Mouse (Mus musculus): ENCODE data around the gene St8sia6.
"Not testable (repeated sequence)": the region's sequence is repeated elsewhere in the genome, so short reads cannot be mapped to it uniquely, and the experiment has no call there.

St8sia6 gene

DNA sequence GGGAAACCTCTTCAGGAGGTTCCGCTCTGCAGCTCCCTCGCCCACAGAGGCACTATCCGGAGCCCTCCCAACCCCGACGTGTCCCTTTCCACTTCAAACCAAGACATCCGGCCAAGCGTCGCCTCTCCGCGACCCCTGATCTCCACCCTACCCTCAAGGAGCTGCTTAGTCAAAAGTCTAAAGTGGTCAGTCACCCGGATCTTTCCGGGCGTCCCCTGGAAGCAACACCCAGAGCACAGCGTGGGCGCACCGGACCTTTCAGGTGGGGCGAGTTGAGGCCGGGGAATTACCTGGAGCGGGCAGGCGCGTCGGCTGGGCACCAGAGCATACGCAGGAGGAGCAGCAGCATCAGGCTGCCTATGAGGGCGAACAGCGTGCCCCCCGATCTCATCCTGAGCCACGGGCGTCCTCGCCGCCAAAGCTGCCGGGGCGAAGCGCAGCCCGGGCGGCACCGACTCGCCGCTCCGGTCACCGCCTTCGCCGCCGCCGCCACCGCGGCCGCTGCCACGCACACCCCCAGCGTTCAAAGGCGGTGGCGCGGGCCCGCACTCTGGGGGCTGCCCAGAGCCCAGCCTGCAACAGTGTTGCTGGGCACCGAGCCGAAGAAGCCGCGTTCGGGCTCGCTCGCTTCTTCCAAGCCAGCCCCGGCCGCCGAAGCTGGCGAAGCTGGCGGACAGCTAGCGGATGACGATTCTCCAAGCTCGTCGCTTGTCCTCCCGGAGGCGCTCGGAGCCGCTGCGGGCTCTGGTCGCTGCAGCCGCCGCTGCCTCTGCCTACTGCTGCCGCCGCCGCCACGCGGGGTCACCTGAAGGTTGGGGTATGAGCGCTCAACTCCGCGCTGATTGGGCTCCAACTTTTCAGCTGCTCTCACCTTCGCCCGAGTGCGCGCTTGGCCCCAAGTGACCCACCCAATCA is 553 bp downstream of the St8sia6 start:
- Histone ChIP-seq H3K36me3 (ENCODE audit: insufficient read depth, low read length) (no peaks in the 10 kb centered on the region), H3K9me3 (ENCODE audit: low read length) (no peaks in the 10 kb centered on the region), H3K27me3 (ENCODE audit: insufficient read depth, low read length) (peaks cover 52% of the 10 kb centered on the region), H3K4me3 (replicated peaks; ENCODE audit: low read length) (peak overlapping the region; percentile 80), H3K4me1 (replicated peaks; ENCODE audit: low read depth, low read length) (peaks cover 10% of the 10 kb centered on the region; the same call in 1 of the 2 replicates)
- TF ChIP-seq CTCF (conservative IDR thresholded peaks at IDR 0.05; ENCODE audit: low read length) = no peak
- TF ChIP-seq NANOG (IDR thresholded peaks at IDR 0.05; ENCODE audit: borderline replicate concordance, low read length) = no peak
- TF ChIP-seq POU5F1 (IDR thresholded peaks at IDR 0.05; ENCODE audit: borderline replicate concordance, low read length) = no peak

DNA sequence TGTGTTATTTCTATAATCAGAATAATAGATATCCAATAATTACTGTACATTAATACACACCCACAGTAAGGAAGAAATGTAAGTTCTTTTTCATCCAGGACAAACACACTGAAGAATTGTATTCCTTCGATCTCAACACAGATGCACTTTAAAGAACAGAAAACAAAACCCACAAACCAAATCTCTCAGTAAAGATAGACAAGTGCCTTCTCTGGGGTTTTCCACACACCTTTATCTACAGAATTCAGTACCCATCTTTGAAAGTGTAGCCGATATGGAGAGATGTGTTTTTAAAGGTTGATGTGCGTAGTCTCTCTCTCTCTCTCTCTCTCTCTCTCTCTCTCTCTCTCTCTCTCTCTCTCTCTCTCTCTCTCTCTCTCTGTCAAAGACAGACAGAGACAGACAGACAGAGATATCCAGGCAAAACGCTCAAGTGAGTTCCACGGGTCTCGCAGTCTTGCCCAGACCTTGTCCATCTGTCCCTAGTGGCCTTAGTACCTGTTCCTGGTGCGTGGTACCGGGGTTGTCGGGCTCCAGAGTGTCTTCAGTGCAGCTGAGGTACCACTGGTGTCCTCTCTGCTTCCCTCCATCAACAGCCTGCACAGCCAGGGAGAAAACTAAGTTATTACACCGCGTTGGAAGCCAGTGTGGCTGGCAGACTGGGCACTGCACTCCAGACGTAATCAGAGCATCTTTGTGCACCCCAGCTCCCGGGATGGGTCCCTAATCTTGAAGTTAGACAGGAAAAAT is 1.4 kb downstream of the St8sia6 start:
- TF ChIP-seq NANOG (IDR thresholded peaks at IDR 0.05; ENCODE audit: borderline replicate concordance, low read length) (no peak), CTCF (conservative IDR thresholded peaks at IDR 0.05; ENCODE audit: low read length) (no peak), POU5F1 (IDR thresholded peaks at IDR 0.05; ENCODE audit: borderline replicate concordance, low read length) (no peak)
- Histone ChIP-seq H3K4me3 (replicated peaks; ENCODE audit: low read length) (peak overlapping the region; percentile 80), H3K27me3 (ENCODE audit: insufficient read depth, low read length) (peaks cover 52% of the 10 kb centered on the region), H3K36me3 (ENCODE audit: insufficient read depth, low read length) (no peaks in the 10 kb centered on the region), H3K4me1 (replicated peaks; ENCODE audit: low read depth, low read length) (peaks cover 10% of the 10 kb centered on the region; the same call in 1 of the 2 replicates), H3K9me3 (ENCODE audit: low read length) (no peaks in the 10 kb centered on the region)

DNA sequence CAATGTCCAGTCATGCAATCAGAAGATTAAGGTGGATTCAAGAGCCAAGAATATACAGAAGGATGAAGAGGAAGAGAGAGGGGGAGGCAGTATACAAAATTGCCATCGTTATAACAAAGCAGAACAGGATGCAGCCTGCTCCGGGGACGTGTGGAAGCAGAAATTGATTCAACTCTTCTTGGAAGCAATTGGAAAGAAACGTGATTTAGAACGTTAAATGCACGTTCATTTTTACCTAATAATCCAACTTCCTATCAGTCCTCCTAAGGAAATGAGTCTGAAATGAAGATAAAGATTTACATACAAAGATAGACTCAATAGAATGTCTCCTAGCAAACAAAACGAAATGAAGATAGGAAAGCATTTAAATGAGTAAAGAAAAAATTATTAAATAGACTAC is 2.3 kb downstream of the St8sia6 start:
- Histone ChIP-seq H3K27me3 (ENCODE audit: insufficient read depth, low read length) (peaks cover 47% of the 10 kb centered on the region), H3K4me3 (replicated peaks; ENCODE audit: low read length) (no peak overlapping the region), H3K9me3 (ENCODE audit: low read length) (no peaks in the 10 kb centered on the region), H3K4me1 (replicated peaks; ENCODE audit: low read depth, low read length) (peaks cover 10% of the 10 kb centered on the region; the same call in 1 of the 2 replicates), H3K36me3 (ENCODE audit: insufficient read depth, low read length) (no peaks in the 10 kb centered on the region)
- TF ChIP-seq POU5F1 (IDR thresholded peaks at IDR 0.05; ENCODE audit: borderline replicate concordance, low read length) (no peak), CTCF (conservative IDR thresholded peaks at IDR 0.05; ENCODE audit: low read length) (no peak), NANOG (IDR thresholded peaks at IDR 0.05; ENCODE audit: borderline replicate concordance, low read length) (no peak)

DNA sequence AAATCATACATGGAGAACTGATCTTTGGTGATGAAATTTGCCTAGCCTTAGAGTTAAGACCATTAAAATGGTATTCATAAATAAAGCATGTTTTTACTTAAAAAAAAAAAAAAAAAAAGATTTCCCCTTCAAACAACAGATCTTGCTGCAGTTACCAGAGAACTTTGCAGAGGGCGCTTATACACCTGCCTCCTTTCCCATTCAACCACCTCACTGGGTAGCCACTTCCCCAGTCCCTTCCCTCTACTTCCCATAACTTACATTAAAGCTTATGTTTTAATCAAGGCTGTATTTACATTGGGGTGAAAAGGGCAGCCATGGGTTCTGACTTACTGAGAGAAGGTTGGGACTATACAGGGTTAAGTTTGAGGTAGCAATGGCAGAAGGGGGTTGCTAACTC is 4.5 kb downstream of the St8sia6 start:
- Histone ChIP-seq H3K9me3 (ENCODE audit: low read length) (no peaks in the 10 kb centered on the region), H3K4me1 (replicated peaks; ENCODE audit: low read depth, low read length) (peaks cover 10% of the 10 kb centered on the region; the same call in 1 of the 2 replicates), H3K27me3 (ENCODE audit: insufficient read depth, low read length) (peaks cover 34% of the 10 kb centered on the region), H3K36me3 (ENCODE audit: insufficient read depth, low read length) (no peaks in the 10 kb centered on the region), H3K4me3 (replicated peaks; ENCODE audit: low read length) (no peak overlapping the region)
- no peak for TF ChIP-seq NANOG (IDR thresholded peaks at IDR 0.05; ENCODE audit: borderline replicate concordance, low read length)
- no peak for TF ChIP-seq CTCF (conservative IDR thresholded peaks at IDR 0.05; ENCODE audit: low read length)
- no peak for TF ChIP-seq POU5F1 (IDR thresholded peaks at IDR 0.05; ENCODE audit: borderline replicate concordance, low read length)

DNA sequence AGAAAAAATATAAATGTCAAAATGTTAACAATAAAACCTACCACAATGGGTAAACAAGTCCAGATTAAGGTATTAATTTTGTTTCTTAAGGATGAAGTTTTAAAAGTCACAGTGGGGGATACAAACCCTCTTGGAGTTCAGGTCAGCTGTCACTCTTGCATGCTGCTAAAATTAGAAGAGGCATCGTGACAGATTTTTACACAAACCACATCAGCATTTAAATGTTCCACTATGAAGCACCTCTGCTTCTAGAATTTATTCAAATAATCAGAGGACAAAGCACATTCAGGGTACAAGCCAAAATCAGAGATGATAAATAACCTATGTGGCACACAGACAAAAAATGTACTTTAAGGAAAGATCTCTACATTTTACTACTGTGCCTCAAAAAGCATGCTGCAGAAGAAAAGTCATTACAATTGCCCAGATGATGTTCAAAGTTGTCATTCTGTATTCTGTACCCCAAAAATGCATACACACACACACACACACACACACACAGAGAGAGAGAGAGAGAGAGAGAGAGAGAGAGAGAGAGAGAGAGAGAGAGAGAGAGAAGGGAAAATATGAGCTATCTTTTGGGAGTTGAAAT is 7.2 kb downstream of the St8sia6 start:
- Histone ChIP-seq H3K9me3 (ENCODE audit: low read length) (no peaks in the 10 kb centered on the region), H3K4me3 (replicated peaks; ENCODE audit: low read length) (no peak overlapping the region), H3K4me1 (replicated peaks; ENCODE audit: low read depth, low read length) (no peaks in the 10 kb centered on the region), H3K36me3 (ENCODE audit: insufficient read depth, low read length) (no peaks in the 10 kb centered on the region), H3K27me3 (ENCODE audit: insufficient read depth, low read length) (peaks cover 12% of the 10 kb centered on the region)
- TF ChIP-seq CTCF (conservative IDR thresholded peaks at IDR 0.05; ENCODE audit: low read length) (no peak), POU5F1 (IDR thresholded peaks at IDR 0.05; ENCODE audit: borderline replicate concordance, low read length) (no peak), NANOG (IDR thresholded peaks at IDR 0.05; ENCODE audit: borderline replicate concordance, low read length) (no peak)

DNA sequence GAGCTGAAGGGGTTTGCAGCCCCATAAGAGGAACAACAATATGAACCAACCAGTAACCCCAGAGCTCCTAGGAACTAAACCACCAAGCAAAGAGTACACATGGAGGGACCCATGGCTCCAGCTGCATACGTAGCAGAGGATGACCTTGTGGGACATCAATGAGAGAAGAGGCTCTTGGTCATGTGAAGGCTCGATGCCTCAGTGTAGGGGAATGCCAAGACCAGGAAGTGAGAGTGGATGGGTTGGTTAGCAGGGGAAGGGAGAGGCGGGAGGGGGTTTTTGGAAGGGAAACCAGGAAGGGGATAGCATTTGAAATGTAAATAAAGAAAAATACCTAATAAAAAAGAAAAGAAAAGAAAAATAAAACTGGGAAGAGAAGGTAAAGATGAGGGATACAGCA is 7.9 kb downstream of the St8sia6 start:
- H3K36me3 ChIP-seq (ENCODE audit: insufficient read depth, low read length) = not testable (repeated sequence)

DNA sequence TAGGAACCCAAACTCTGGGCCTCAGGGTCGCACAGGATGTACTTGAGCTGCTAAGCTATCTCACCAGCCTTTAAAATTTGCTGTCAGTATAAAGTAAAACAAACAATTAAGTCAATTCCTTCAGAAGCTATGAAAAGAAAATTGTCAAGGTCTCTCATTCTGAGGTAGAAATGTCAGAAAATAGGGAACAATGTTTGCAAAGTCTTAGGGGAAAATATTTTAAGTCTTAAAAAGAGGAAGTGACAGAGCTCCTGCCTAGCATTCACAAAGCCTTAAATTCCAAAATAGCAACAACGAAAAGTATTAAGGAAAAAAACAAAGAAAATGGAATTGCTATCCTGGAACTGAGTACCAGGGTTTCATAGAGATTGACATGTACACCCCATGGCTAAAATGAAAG is 8.6 kb downstream of the St8sia6 start:
- TF ChIP-seq CTCF (conservative IDR thresholded peaks at IDR 0.05; ENCODE audit: low read length) (no peak), NANOG (IDR thresholded peaks at IDR 0.05; ENCODE audit: borderline replicate concordance, low read length) (no peak), POU5F1 (IDR thresholded peaks at IDR 0.05; ENCODE audit: borderline replicate concordance, low read length) (no peak)
- no peaks in the 10 kb centered on the region for H3K9me3 ChIP-seq (ENCODE audit: low read length)

More for the DNA sequence above, 7.9 kb downstream of the St8sia6 start:
- H3K4me3 ChIP-seq (replicated peaks; ENCODE audit: low read length); H3K9me3 ChIP-seq (ENCODE audit: low read length); H3K27me3 ChIP-seq (ENCODE audit: insufficient read depth, low read length); H3K4me1 ChIP-seq (replicated peaks; ENCODE audit: low read depth, low read length): not testable (repeated sequence)

DNA sequence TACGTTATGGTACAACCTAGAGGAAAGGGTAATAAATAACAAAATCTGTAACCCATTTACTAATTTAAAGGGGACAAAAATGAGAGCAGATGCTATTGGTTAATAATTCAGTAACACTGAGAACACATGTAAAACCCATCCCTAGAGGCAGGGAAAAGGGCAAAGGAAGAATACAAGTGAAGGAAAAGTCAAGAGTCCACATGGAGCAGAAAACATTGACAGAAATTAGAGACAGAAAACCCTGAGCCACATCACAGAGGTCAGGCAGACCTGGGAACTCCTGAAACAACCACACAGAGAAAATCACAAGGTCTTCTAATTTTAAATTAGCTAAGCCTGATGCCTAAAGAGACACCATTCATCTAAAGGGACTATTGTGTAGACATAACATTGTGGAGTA is 9.4 kb downstream of the St8sia6 start:
- Histone ChIP-seq H3K4me1 (replicated peaks; ENCODE audit: low read depth, low read length) (no peaks in the 10 kb centered on the region), H3K9me3 (ENCODE audit: low read length) (no peaks in the 10 kb centered on the region), H3K27me3 (ENCODE audit: insufficient read depth, low read length) (no peaks in the 10 kb centered on the region), H3K36me3 (ENCODE audit: insufficient read depth, low read length) (no peaks in the 10 kb centered on the region), H3K4me3 (replicated peaks; ENCODE audit: low read length) (no peak overlapping the region)
- TF ChIP-seq NANOG (IDR thresholded peaks at IDR 0.05; ENCODE audit: borderline replicate concordance, low read length) = no peak
- TF ChIP-seq POU5F1 (IDR thresholded peaks at IDR 0.05; ENCODE audit: borderline replicate concordance, low read length) = no peak
- no peak for TF ChIP-seq CTCF (conservative IDR thresholded peaks at IDR 0.05; ENCODE audit: low read length)

More for the DNA sequence above, 8.6 kb downstream of the St8sia6 start:
- Histone ChIP-seq H3K36me3 (ENCODE audit: insufficient read depth, low read length) (no peaks in the 10 kb centered on the region), H3K4me3 (replicated peaks; ENCODE audit: low read length) (no peak overlapping the region), H3K4me1 (replicated peaks; ENCODE audit: low read depth, low read length) (no peaks in the 10 kb centered on the region), H3K27me3 (ENCODE audit: insufficient read depth, low read length) (peaks cover 6% of the 10 kb centered on the region)

All from E14TG2a.4 (cell line).